Mouse (Mus musculus) R1 (cell line): ENCODE results near the gene Smarca4.

Source experiments
- DNase-seq: peaks from one replicate; pipeline ENCODE4 v3.0.0-alpha.2; 2018; ENCODE audit warnings: low read depth, low spot score

The Smarca4 gene

DNA sequence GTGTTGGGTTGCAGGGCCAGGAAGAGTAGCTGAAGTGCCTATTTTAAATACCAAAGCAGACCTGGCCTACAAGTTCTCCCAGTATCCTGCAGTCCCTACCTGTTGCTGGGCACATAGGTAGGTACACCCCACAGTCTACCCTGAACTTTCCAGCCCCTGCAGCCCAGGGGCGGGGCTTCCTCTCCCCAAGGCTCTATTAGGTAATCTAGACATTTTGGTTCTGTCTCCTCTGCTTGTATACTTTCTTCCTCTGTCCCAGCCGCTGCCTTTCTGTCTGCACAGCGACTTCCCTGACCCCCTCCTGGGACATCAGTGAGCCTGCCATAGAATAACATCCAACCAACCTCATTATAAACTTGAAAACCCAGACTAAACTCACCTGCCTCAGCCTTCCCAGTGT is 134.4 kb downstream of the Smarca4 start:
- DNase-seq: no peak

DNA sequence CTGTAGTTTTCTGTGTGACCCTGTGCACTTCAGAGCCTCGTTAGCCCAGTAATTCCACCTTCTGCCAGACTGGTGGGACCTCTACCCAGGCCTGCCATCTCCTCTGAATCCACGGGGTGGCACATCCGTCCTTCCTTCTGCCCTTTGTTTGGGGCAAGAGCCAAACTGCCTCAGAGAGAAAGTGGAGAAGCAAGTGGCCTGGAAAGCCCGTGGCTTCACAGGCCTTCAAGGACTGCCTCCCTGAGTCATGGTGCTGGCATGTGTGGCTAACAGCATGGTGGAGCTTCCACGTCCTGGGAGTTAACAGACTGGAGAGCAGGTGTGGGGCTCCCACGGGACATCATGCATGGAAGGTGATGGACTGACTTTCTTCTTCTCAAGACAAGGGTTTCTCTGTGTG is 135.4 kb downstream of the Smarca4 start:
- peak; percentile 61 for DNase-seq

DNA sequence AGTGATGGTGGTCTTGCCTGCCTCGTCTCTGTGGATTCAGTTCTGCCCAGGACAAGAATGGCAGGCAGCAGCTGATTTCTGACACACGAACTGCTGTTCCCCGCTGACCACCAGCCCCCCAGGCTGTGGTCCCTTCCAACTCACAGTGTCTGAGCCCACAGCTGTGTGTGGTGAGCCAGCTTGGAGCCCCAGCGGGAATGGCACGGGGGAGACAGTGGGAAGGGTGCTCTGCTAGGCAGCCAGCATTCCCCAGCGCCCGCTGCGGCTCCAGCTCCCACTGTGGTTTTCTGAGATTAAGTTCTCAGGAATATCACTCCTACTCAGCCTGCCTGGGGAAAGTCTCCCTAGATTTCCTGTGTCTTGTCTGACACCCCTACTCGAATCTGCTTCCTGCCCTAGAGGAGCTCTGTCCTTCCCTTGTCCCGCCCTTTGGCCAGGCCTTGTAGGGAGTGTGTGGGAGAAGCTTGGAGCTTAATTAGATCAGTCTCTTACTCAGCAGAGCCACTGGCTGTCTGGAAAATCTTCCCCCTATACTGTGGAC is 136.4 kb downstream of the Smarca4 start:
- no peak for DNase-seq
